Mouse (Mus musculus) midbrain, embryonic 16.5 days (tissue): ENCODE data around the gene Lrriq1. TPM values are rescaled to one million over a fixed set of nuclear protein-coding genes. Genes with fewer than 3 reads are reported as not detected.

Source experiments
- ATAC-seq: fragments of 200-750 bp; cut with Nextera tagmentation; 2 replicates; pipeline ENCODE4 v1.8.0; 2017; ENCODE audit warnings: moderate TSS enrichment
- H3K27ac ChIP-seq: fragments of 300-500 bp; sonication (generic); 2 replicates; pipeline ENCODE4 v1.5.1; 2014; ENCODE audit warnings: mild to moderate bottlenecking, low read length, mixed read lengths
- H3K27me3 ChIP-seq: fragments of 300-500 bp; sonication (generic); 2 replicates; pipeline ENCODE4 v1.6.1; 2014; ENCODE audit warnings: low read depth, low read length, mixed read lengths; ENCODE audit not compliant: control insufficient read depth, insufficient read depth
- H3K36me3 ChIP-seq: fragments of 300-500 bp; sonication (generic); 2 replicates; pipeline ENCODE4 v1.6.1; 2014; ENCODE audit warnings: mild to moderate bottlenecking, low read length, moderate library complexity, mixed read lengths; ENCODE audit not compliant: control insufficient read depth, insufficient read depth
- H3K4me1 ChIP-seq: fragments of 300-500 bp; sonication (generic); 2 replicates; pipeline ENCODE4 v1.6.1; 2014; ENCODE audit warnings: mild to moderate bottlenecking, low read length, mixed read lengths; ENCODE audit not compliant: control insufficient read depth, insufficient read depth
- H3K4me2 ChIP-seq: fragments of 300-500 bp; sonication (generic); 2 replicates; pipeline ENCODE4 v1.6.1; 2014; ENCODE audit warnings: mild to moderate bottlenecking, low read length, mixed read lengths
- H3K4me3 ChIP-seq: fragments of 300-500 bp; sonication (generic); 2 replicates; pipeline ENCODE4 v1.5.1; 2014; ENCODE audit warnings: low read depth, mild to moderate bottlenecking, low read length, moderate library complexity, mixed read lengths
- H3K9ac ChIP-seq: fragments of 300-500 bp; sonication (generic); 2 replicates; pipeline ENCODE4 v1.6.1; 2014; ENCODE audit warnings: low read depth, low read length, mixed read lengths
- H3K9me3 ChIP-seq: fragments of 300-500 bp; sonication (generic); replicated peaks from 2 replicates; pipeline ENCODE4 v1.6.1; 2014; ENCODE audit warnings: mild to moderate bottlenecking, low read length, mixed read lengths; ENCODE audit not compliant: control insufficient read depth, poor library complexity, severe bottlenecking
- WGBS: fragments of 180-500 bp; shearing (Covaris S2); extraction: QIAGEN DNeasy Blood & Tissue Kit; methylation state at CpG from one replicate; pipeline ENCODE4 v1.1.7; 2014; 5-methylcytosine and 5-hydroxymethylcytosine counted together
- polyA plus RNA-seq: library from polyadenylated mRNA; unstranded; fragments of >200 nt; fragmentation: Nextera tagmentation; extraction: Ambion mirVana; gene quantifications from 2 replicates; pipeline ENCODE4 v1.2.1, GENCODE M21; 2015

Gene Lrriq1
- polyA plus RNA-seq, 1 experiment from 2014 or later, result 4.1 TPM

GRCm38 (mm10) chr10:103030931-103031330 lies 205.2 kb downstream of the Lrriq1 start:
- no peaks in the 10 kb centered on the region for H3K9me3 ChIP-seq
- no peak overlapping the region for H3K4me2 ChIP-seq
- peaks cover 54% of the 10 kb centered on the region for H3K27me3 ChIP-seq
- no peak for ATAC-seq
- 6% methylated on average over 11 of the region's 11 CpGs for WGBS
- no peaks in the 10 kb centered on the region for H3K36me3 ChIP-seq
- no peak overlapping the region for H3K27ac ChIP-seq
- H3K4me3 ChIP-seq, result no peak overlapping the region
- no peak overlapping the region for H3K9ac ChIP-seq
- H3K4me1 ChIP-seq, result peaks cover 5% of the 10 kb centered on the region; the same call in 1 of the 2 replicates

DNA sequence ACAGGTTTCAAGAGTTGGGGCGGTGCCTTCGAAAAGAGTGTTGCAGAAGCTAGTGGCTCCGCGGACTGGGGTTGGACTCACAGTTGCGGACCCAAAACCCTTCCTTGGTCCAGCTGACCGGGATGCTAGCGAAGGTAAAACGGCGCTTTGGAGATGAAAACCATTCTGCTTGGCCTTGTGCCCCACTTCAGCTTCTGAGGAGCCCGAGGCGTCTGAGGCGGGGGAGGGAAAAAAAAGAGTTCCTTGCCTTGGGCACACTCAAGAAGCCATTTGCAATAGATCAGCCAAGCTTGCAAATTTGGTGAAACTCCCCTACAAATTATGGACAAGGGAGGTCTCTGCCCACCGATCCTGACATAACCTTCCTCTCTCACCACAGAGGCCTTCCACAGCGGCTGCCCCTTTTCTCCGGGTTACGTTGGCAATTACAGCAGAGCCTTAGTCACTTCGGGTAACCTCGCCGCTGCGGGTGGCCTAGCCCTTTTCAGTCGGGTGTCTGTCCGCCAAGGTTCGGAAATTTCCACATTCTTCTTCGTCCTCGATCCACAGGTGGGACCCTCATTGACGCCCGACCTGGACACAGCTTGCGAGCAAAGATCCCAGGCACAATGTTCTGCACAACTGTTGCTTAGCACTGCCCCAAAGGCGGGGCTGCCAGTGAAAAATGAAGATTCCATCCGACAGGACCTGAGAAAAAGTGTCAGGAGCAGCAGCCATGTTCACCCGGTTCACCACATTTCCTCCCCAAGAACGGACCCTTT lies 206.2 kb downstream of the Lrriq1 start, which contains the start of gene Alx1:
TSS of gene Alx1 (minus strand) at position 486 of the 761 bp plus-strand sequence.
- no peak within 1 kb of the TSS for H3K4me3 ChIP-seq
- under 1% methylated on average over 32 of the region's 32 CpGs for WGBS
- H3K27me3 ChIP-seq, result peaks cover 57% of the 10 kb centered on the region
- no peaks in the 10 kb centered on the region for H3K36me3 ChIP-seq
- no peaks in the 10 kb centered on the region for H3K9me3 ChIP-seq
- no peak within 1 kb of the TSS for H3K4me2 ChIP-seq
- no peak for ATAC-seq
- no peak within 1 kb of the TSS for H3K27ac ChIP-seq
- H3K9ac ChIP-seq, result no peak within 1 kb of the TSS
- peaks cover 5% of the 10 kb centered on the region; the same call in 1 of the 2 replicates for H3K4me1 ChIP-seq

GRCm38 (mm10) chr10:103029132-103029729 lies 206.9 kb downstream of the Lrriq1 start:
- no peaks in the 10 kb centered on the region for H3K36me3 ChIP-seq
- H3K4me1 ChIP-seq, result peaks cover 5% of the 10 kb centered on the region; the same call in 1 of the 2 replicates
- H3K9ac ChIP-seq, result no peak overlapping the region
- no peak overlapping the region for H3K27ac ChIP-seq
- no peaks in the 10 kb centered on the region for H3K9me3 ChIP-seq
- ATAC-seq, result no peak
- peaks cover 51% of the 10 kb centered on the region for H3K27me3 ChIP-seq
- H3K4me3 ChIP-seq, result no peak overlapping the region
- WGBS, result 1% methylated on average over 23 of the region's 23 CpGs
- H3K4me2 ChIP-seq, result no peak overlapping the region

- Histone ChIP-seq H3K4me3 (peak overlapping the region; percentile 1; the same call in 1 of the 2 replicates), H3K9me3 (no peaks in the 10 kb centered on the region), H3K4me1 (peaks cover 5% of the 10 kb centered on the region; the same call in 1 of the 2 replicates), H3K9ac (no peak overlapping the region), H3K27me3 (peaks cover 49% of the 10 kb centered on the region), H3K4me2 (peak overlapping the region; percentile 33), H3K36me3 (no peaks in the 10 kb centered on the region), H3K27ac (no peak overlapping the region)
- WGBS, result under 1% methylated on average over 49 of the region's 50 CpGs
- peak; percentile 50 for ATAC-seq
Measured at GRCm38 (mm10) chr10:103028253-103029131, 207.6 kb downstream of the Lrriq1 start.

DNA sequence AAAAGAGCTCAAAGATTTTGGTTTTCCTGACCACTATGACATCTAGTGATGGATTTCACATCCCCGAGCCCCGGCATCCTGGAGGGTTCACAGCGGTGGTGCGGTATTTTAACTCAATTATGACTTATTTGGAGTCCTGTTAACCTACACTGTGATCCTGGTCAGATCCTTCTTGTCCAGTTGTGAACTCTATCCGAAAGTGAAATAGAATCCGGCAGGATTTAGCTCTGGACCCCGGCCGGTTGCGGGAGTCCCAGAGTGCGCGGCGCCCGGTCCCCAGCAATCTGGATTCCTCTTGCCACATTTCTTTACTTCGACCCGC lies 208.2 kb downstream of the Lrriq1 start:
- Histone ChIP-seq H3K9ac (no peak overlapping the region), H3K9me3 (no peaks in the 10 kb centered on the region), H3K36me3 (no peaks in the 10 kb centered on the region), H3K4me1 (peaks cover 5% of the 10 kb centered on the region; the same call in 1 of the 2 replicates), H3K27me3 (peaks cover 44% of the 10 kb centered on the region), H3K4me3 (peak overlapping the region; percentile 1; the same call in 1 of the 2 replicates), H3K27ac (no peak overlapping the region), H3K4me2 (peak overlapping the region; percentile 33)
- under 1% methylated on average over 15 of the region's 15 CpGs for WGBS
- no peak for ATAC-seq

GRCm38 (mm10) chr10:103027226-103027930 lies 208.7 kb downstream of the Lrriq1 start:
- WGBS, result 1% methylated on average over 20 of the region's 20 CpGs
- H3K36me3 ChIP-seq, result no peaks in the 10 kb centered on the region
- H3K27me3 ChIP-seq, result peaks cover 42% of the 10 kb centered on the region

DNA sequence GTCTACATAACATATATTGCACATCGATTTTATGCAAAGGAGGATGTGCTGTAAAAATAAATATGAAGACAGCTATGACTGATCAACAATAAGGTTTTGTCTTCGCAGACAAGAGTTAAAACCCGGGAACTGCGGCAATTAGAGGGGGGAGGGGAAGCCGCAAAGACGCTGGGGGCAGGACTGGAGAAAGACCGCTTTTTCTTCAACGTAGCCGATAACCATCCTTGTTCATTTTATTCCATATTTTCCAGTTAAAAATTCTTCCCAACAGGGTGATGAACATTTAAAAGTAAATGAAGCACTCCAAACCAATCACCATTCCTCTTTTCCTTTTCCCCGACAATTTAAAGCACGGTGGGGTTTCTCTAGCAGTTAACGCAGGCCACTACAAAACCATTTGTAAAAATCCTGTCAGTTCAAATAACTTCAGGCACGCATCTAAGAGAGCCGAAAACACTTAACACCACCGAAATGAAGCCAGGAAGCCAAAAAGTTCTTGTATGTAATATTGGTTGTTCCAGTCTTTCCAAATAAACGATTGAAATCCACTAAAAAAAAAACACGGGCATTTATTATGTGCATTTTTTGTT lies 209.4 kb downstream of the Lrriq1 start:
- no peak overlapping the region for H3K9ac ChIP-seq
- no peak overlapping the region for H3K4me2 ChIP-seq
- no peaks in the 10 kb centered on the region for H3K36me3 ChIP-seq
- H3K4me1 ChIP-seq, result peaks cover 5% of the 10 kb centered on the region; the same call in 1 of the 2 replicates
- no peak overlapping the region for H3K4me3 ChIP-seq
- H3K27me3 ChIP-seq, result peaks cover 36% of the 10 kb centered on the region
- H3K27ac ChIP-seq, result no peak overlapping the region
- under 1% methylated on average over 17 of the region's 17 CpGs for WGBS
- ATAC-seq, result no peak
- no peaks in the 10 kb centered on the region for H3K9me3 ChIP-seq

More at GRCm38 (mm10) chr10:103027226-103027930, 208.7 kb downstream of the Lrriq1 start:
- Histone ChIP-seq H3K9ac (no peak overlapping the region), H3K9me3 (no peaks in the 10 kb centered on the region), H3K4me2 (no peak overlapping the region), H3K4me3 (no peak overlapping the region), H3K4me1 (peaks cover 5% of the 10 kb centered on the region; the same call in 1 of the 2 replicates), H3K27ac (no peak overlapping the region)
- ATAC-seq, result no peak

DNA sequence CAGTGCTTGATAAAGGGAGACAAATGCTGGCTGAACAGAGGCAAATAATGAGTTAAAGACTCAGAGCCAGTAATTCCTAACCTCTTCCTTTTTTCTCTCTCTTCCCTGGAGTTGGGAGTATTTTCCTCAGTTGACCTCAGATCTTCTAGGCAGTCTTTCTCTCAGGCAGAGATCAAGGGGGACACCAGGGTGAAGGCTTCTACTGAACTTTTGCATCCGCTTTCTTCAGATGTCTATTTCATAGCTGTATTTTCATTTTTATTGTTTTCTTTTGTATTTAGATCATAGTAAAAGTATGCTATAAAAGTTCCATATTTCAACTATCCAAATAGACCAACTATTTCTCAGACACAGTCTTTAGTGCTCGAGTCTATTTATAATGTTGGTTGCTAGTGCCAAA lies 233.6 kb downstream of the Lrriq1 start:
- H3K27me3 ChIP-seq, result no peaks in the 10 kb centered on the region
- no peak overlapping the region for H3K27ac ChIP-seq
- no peak overlapping the region for H3K4me3 ChIP-seq
- no peaks in the 10 kb centered on the region for H3K36me3 ChIP-seq
- 83% methylated on average over 2 of the region's 2 CpGs for WGBS
- no peak for ATAC-seq
- no peaks in the 10 kb centered on the region for H3K4me1 ChIP-seq
- no peak overlapping the region for H3K9ac ChIP-seq
- H3K9me3 ChIP-seq, result no peaks in the 10 kb centered on the region
- no peak overlapping the region for H3K4me2 ChIP-seq
